15 mouse cellular contexts compared by ENCODE assay signal in the genomic region with DNA sequence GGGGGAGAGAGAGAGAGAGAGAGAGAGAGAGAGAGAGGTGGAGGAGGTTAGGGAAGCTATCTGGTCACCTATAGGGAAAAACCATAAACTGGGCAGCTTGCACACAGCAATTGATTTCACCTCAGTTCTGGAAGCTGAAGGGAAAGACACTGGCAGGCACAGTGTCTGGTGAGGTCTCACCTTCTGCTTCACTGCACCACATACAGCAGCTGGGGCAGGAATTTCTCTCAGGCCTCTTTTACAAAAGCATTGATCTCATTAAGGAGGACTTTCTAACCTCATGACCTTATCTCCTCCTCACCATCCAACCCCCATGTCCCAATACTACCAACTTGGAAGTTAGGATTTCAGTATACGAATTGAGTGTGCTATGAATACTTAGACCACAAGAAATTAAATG. TPM values are rescaled to one million over a fixed set of nuclear protein-coding genes. Genes with fewer than 3 reads are reported as not detected.
A peak's percentile ranks its signal among the peaks of the same experiment; 100 is the strongest.
DNase-seq lines count a peak whose midpoint lies in the region; ATAC-seq and TF ChIP-seq lines count a peak whose summit lies in the region.
"Had no signal": no experiment of that assay in that cellular context is flagged by ENCODE, and none has a peak within 500 bp of the region (broad histone marks: within the 10 kb centered on the region; RNA-seq: fewer than 3 reads in every experiment).

No protein-coding gene starts in this region.

- H3K9ac ChIP-seq in hindbrain, embryonic 11.5 days (ENCODE audit: low read depth, low read length): no peak overlapping the region
- no peak overlapping the region for H3K9ac ChIP-seq in forebrain, embryonic 16.5 days (replicated peaks; ENCODE audit: low read depth, low read length)
- H3K9ac ChIP-seq in midbrain, embryonic 16.5 days (ENCODE audit: low read depth, low read length): no peak overlapping the region
- no peak overlapping the region for H3K9ac ChIP-seq in heart, adult 2 months (ENCODE audit: low read depth, low read length)
- H3K9ac ChIP-seq: embryonic facial prominence, embryonic 12.5 days; lung, embryonic 14.5 days had no signal

- intact Hi-C loops in heart, adult 2 months (cut with DNase I): no loop called here

- H3K9me3 ChIP-seq in hindbrain, embryonic 10.5 days: no peaks in the 10 kb centered on the region
- H3K9me3 ChIP-seq in hindbrain, embryonic 11.5 days (ENCODE audit: control insufficient read depth, low read length): no peaks in the 10 kb centered on the region
- H3K9me3 ChIP-seq in forebrain, embryonic 16.5 days (ENCODE audit: control insufficient read depth, low read length): no peaks in the 10 kb centered on the region
- no peaks in the 10 kb centered on the region for H3K9me3 ChIP-seq in midbrain, embryonic 16.5 days (replicated peaks; ENCODE audit: control insufficient read depth, low read length, poor library complexity, severe bottlenecking)
- H3K9me3 ChIP-seq: embryonic facial prominence, embryonic 12.5 days had no signal

- no peak for TF ChIP-seq EP300 in heart, adult 2 months (IDR thresholded peaks at IDR 0.05; ENCODE audit: insufficient read depth, low read depth, low read length)

- H3K27me3 ChIP-seq in hindbrain, embryonic 10.5 days (ENCODE audit: insufficient read depth, poor library complexity, severe bottlenecking): no peaks in the 10 kb centered on the region
- H3K27me3 ChIP-seq in hindbrain, embryonic 11.5 days (ENCODE audit: control insufficient read depth, insufficient read depth, low read length): no peaks in the 10 kb centered on the region
- no peaks in the 10 kb centered on the region for H3K27me3 ChIP-seq in forebrain, embryonic 16.5 days (replicated peaks; ENCODE audit: control insufficient read depth, insufficient read depth, low read length)
- no peaks in the 10 kb centered on the region for H3K27me3 ChIP-seq in midbrain, embryonic 16.5 days (ENCODE audit: control insufficient read depth, insufficient read depth, low read depth, low read length)
- H3K27me3 ChIP-seq in heart, adult 2 months (ENCODE audit: control insufficient read depth, insufficient read depth, low read length): no peaks in the 10 kb centered on the region
- H3K27me3 ChIP-seq: embryonic facial prominence, embryonic 12.5 days had no signal

- peaks cover 48% of the 10 kb centered on the region for H3K4me1 ChIP-seq in hindbrain, embryonic 10.5 days (replicated peaks)
- no peaks in the 10 kb centered on the region; the same call in 1 of the 2 replicates for H3K4me1 ChIP-seq in hindbrain, embryonic 11.5 days (replicated peaks; ENCODE audit: control insufficient read depth, insufficient read depth, low read length)
- peaks cover 39% of the 10 kb centered on the region for H3K4me1 ChIP-seq in forebrain, embryonic 16.5 days (replicated peaks; ENCODE audit: control insufficient read depth, insufficient read depth, low read length)
- H3K4me1 ChIP-seq in midbrain, embryonic 16.5 days (ENCODE audit: control insufficient read depth, insufficient read depth, low read length): peaks cover 35% of the 10 kb centered on the region
- H3K4me1 ChIP-seq in heart, adult 2 months (ENCODE audit: control insufficient read depth, insufficient read depth, low read length): no peaks in the 10 kb centered on the region; the same call in none of the 2 replicates
- H3K4me1 ChIP-seq: embryonic facial prominence, embryonic 12.5 days had no signal

- 0 out of 2 replicates have a peak overlapping the region, but pooled peaks have one; percentile 5 for H3K27ac ChIP-seq in hindbrain, embryonic 10.5 days
- H3K27ac ChIP-seq in hindbrain, embryonic 11.5 days (ENCODE audit: low read depth, low read length): no peak overlapping the region
- 0 out of 2 replicates have a peak overlapping the region, but pooled peaks have one; percentile 2 for H3K27ac ChIP-seq in forebrain, embryonic 16.5 days (ENCODE audit: low read length)
- peak overlapping the region; percentile 62 for H3K27ac ChIP-seq in midbrain, embryonic 16.5 days (ENCODE audit: low read length)
- H3K27ac ChIP-seq in heart, adult 2 months: no peak overlapping the region
- H3K27ac ChIP-seq: embryonic facial prominence, embryonic 12.5 days; macrophage had no signal

- TF ChIP-seq POLR2A in brain, embryonic 14.5 days (IDR thresholded peaks at IDR 0.05; ENCODE audit: borderline replicate concordance, extremely low read depth, insufficient read depth, insufficient read length, poor library complexity, severe bottlenecking): no peak
- TF ChIP-seq POLR2A in heart, adult 2 months (IDR thresholded peaks at IDR 0.05; ENCODE audit: insufficient read depth, low read depth, low read length): no peak

- H3K36me3 ChIP-seq in hindbrain, embryonic 10.5 days: no peaks in the 10 kb centered on the region
- H3K36me3 ChIP-seq in hindbrain, embryonic 11.5 days (ENCODE audit: control insufficient read depth, insufficient read depth, low read length): no peaks in the 10 kb centered on the region
- H3K36me3 ChIP-seq in forebrain, embryonic 16.5 days (ENCODE audit: control insufficient read depth, insufficient read depth): no peaks in the 10 kb centered on the region
- no peaks in the 10 kb centered on the region for H3K36me3 ChIP-seq in midbrain, embryonic 16.5 days (ENCODE audit: control insufficient read depth, insufficient read depth, low read length)
- H3K36me3 ChIP-seq in heart, adult 2 months (ENCODE audit: control insufficient read depth, insufficient read depth, low read length): no peaks in the 10 kb centered on the region
- H3K36me3 ChIP-seq: embryonic facial prominence, embryonic 12.5 days had no signal

- no peak for DNase-seq in hindbrain, embryonic 10.5 days (ENCODE audit: low spot score)
- no peak for DNase-seq in hindbrain, embryonic 11.5 days (ENCODE audit: low spot score)
- DNase-seq in brain, embryonic 14.5 days (ENCODE audit: low read depth): peak; percentile 63
- DNase-seq in heart, adult 2 months: no peak
- DNase-seq in cerebellum, adult 9-11 months: no peak
- DNase-seq: adrenal gland, postnatal 10 days; B cell, adult 2 months; cerebellum, adult 18-20 months; left cerebral cortex, postnatal 4 days had no signal

- H3K4me2 ChIP-seq in hindbrain, embryonic 11.5 days (replicated peaks; ENCODE audit: low read depth, low read length): no peak overlapping the region
- no peak overlapping the region for H3K4me2 ChIP-seq in forebrain, embryonic 16.5 days (ENCODE audit: low read length)
- no peak overlapping the region for H3K4me2 ChIP-seq in midbrain, embryonic 16.5 days (ENCODE audit: low read length)
- H3K4me2 ChIP-seq: embryonic facial prominence, embryonic 12.5 days; liver, embryonic 11.5 days; lung, embryonic 14.5 days had no signal

- no peak overlapping the region for H3K4me3 ChIP-seq in hindbrain, embryonic 10.5 days
- no peak overlapping the region for H3K4me3 ChIP-seq in hindbrain, embryonic 11.5 days (ENCODE audit: low read depth, low read length)
- no peak overlapping the region for H3K4me3 ChIP-seq in forebrain, embryonic 16.5 days (replicated peaks; ENCODE audit: low read length)
- H3K4me3 ChIP-seq in midbrain, embryonic 16.5 days (ENCODE audit: low read depth, low read length): no peak overlapping the region
- no peak overlapping the region for H3K4me3 ChIP-seq in heart, adult 2 months
- H3K4me3 ChIP-seq: embryonic facial prominence, embryonic 12.5 days had no signal

- H3K79me2 ChIP-seq in heart, adult 2 months (replicated peaks; ENCODE audit: control insufficient read depth, insufficient read depth, low read length): 0 out of 2 replicates have a peak, but pooled peaks cover 3% of the 10 kb centered on the region

- TF ChIP-seq CTCF in brain, embryonic 14.5 days (IDR thresholded peaks at IDR 0.05; ENCODE audit: borderline replicate concordance, extremely low read depth, insufficient read depth, insufficient read length): no peak
- no peak for TF ChIP-seq CTCF in heart, adult 2 months (IDR thresholded peaks at IDR 0.05)

- 58% methylated on average over 1 of the region's 1 CpGs for WGBS in hindbrain, embryonic 10.5 days
- WGBS in hindbrain, embryonic 11.5 days: 38% methylated on average over 1 of the region's 1 CpGs
- WGBS in forebrain, embryonic 16.5 days: 40% methylated on average over 1 of the region's 1 CpGs
- 46% methylated on average over 1 of the region's 1 CpGs for WGBS in midbrain, embryonic 16.5 days
- 100% methylated on average over 1 of the region's 1 CpGs for WGBS in heart, adult 2 months

- no peak for ATAC-seq in hindbrain, embryonic 11.5 days (ENCODE audit: low FRiP score)
- no peak for ATAC-seq in forebrain, embryonic 16.5 days
- no peak for ATAC-seq in midbrain, embryonic 16.5 days

RNA-seq across cellular contexts. Expression of gene Ddhd1, which starts 13.2 kb away (rescaled TPM):
- polyA plus RNA-seq in hindbrain, embryonic 10.5 days (2016; fragmentation: Nextera tagmentation; extraction: Ambion mirVana): 8.5 and 9.1 TPM in 2 replicates
- 15.0 and 15.1 TPM in 2 replicates for polyA plus RNA-seq in hindbrain, embryonic 11.5 days (2014; fragmentation: Nextera tagmentation; extraction: Ambion mirVana)
- 38.7 and 47.3 TPM in 2 replicates for polyA plus RNA-seq in brain, embryonic 14.5 days (2012; rRNA removed)
- 16.8 and 18.2 TPM in 2 replicates for polyA plus RNA-seq in forebrain, embryonic 16.5 days (2015; fragmentation: Nextera tagmentation; extraction: Ambion mirVana)
- polyA plus RNA-seq in midbrain, embryonic 16.5 days (2015; fragmentation: Nextera tagmentation; extraction: Ambion mirVana): 16.2 and 18.5 TPM in 2 replicates
- total RNA-seq in heart, adult 2 months (2021): 1 to 10 TPM; 8.8 to 9.7 TPM
- polyA plus RNA-seq in heart, adult 2 months (2012; rRNA removed): 6.5 and 10.1 TPM in 2 replicates

Comparison
In these comparisons a context has a peak if more than half of its experiments do, and no peak if none do; other contexts are left out.
1. H3K27ac ChIP-seq: peak in hindbrain, embryonic 10.5 days (single experiment), forebrain, embryonic 16.5 days (single experiment) and midbrain, embryonic 16.5 days (single experiment); none in hindbrain, embryonic 11.5 days (single experiment) and heart, adult 2 months (single experiment).